Mouse (Mus musculus): ENCODE measurements around the gene Dlx5. TPM values are rescaled to one million over a fixed set of nuclear protein-coding genes. Genes with fewer than 3 reads are reported as not detected.

The Dlx5 gene
- polyA plus RNA-seq (2015; fragmentation: Nextera tagmentation; extraction: Ambion mirVana): 1.5 and 1.7 TPM in 2 replicates

DNA sequence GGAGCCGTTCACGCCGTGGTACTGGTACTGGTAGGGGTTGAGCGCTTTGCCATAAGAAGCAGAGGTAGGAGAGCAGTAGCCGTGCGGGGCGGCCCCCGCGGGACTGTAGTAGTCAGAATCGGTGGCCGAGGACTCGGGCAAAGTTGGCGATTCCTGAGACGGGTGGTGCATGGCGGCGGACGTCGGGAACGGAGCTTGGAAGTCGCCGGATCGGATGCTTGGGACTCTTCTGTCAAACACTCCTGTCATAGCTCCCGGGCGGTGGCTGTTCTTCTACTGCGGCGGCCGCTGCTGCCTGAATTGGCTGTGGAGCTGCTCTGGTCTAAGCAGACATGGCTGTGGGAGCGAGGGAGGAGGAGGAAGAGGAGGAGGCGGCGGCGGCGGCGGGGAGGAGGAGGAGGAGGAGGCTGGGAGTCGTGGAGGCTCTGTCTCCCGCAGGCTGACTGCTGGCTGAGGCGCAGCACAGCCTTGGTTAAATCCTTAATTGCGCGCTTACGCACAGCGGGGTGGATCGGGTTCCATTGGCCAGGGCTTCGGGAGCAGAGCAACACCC, at the start of gene Dlx5:
TSS of gene Dlx5 (minus strand) at position 448 of the 553 bp plus-strand sequence.
- no peaks in the 10 kb centered on the region for H3K9me3 ChIP-seq (ENCODE audit: control insufficient read depth, low read length)
- ATAC-seq: peak; percentile 52
- H3K27ac ChIP-seq (ENCODE audit: low read length): no peak within 1 kb of the TSS
- peaks cover 7% of the 10 kb centered on the region for H3K4me1 ChIP-seq (ENCODE audit: control insufficient read depth, insufficient read depth, low read length)
- H3K27me3 ChIP-seq (replicated peaks; ENCODE audit: control insufficient read depth, insufficient read depth, low read length): peaks cover 64% of the 10 kb centered on the region
- peak within 1 kb of the TSS; percentile 37 for H3K9ac ChIP-seq (ENCODE audit: low read depth, low read length)
- no peaks in the 10 kb centered on the region for H3K36me3 ChIP-seq (ENCODE audit: control insufficient read depth, insufficient read depth, low read length)
- under 1% methylated on average over 35 of the region's 42 CpGs for WGBS
- H3K4me3 ChIP-seq (ENCODE audit: low read length): peak within 1 kb of the TSS; percentile 48
- peak within 1 kb of the TSS; percentile 77 for H3K4me2 ChIP-seq (ENCODE audit: low read depth, low read length)

DNA sequence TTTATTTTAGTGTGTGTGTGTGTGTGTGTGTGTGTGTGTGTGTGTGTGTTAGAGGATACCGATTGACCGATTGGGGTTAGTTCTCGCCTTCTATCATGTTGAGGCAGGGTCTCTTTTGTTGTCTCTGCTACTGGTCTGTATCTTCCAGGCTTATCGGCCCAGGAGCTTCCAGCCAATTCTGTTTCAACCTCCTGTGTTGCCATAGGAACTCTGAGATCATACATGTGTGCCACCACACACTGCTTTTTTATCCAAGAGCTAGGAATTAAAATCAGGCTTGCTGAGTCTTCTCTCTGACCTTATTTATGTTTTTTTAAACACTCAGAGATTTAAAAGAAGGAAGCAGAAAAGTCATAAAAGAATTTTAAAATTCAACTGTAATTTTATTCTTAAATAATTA, 49.6 kb upstream of the Dlx5 start:
- Histone ChIP-seq H3K27me3 (replicated peaks; ENCODE audit: control insufficient read depth, insufficient read depth, low read length) (no peaks in the 10 kb centered on the region), H3K9ac (ENCODE audit: low read depth, low read length) (no peak overlapping the region), H3K36me3 (ENCODE audit: control insufficient read depth, insufficient read depth, low read length) (no peaks in the 10 kb centered on the region), H3K27ac (ENCODE audit: low read length) (no peak overlapping the region), H3K4me3 (ENCODE audit: low read length) (no peak overlapping the region), H3K4me1 (ENCODE audit: control insufficient read depth, insufficient read depth, low read length) (no peaks in the 10 kb centered on the region), H3K4me2 (ENCODE audit: low read depth, low read length) (no peak overlapping the region), H3K9me3 (ENCODE audit: control insufficient read depth, low read length) (no peaks in the 10 kb centered on the region)
- ATAC-seq: no peak
- 82% methylated on average over 4 of the region's 4 CpGs for WGBS

- H3K36me3 ChIP-seq (ENCODE audit: control insufficient read depth, insufficient read depth, low read length): no peaks in the 10 kb centered on the region
- no peak overlapping the region for H3K9ac ChIP-seq (ENCODE audit: low read depth, low read length)
- WGBS: 85% methylated on average over 4 of the region's 4 CpGs
Measured at GRCm38 (mm10) chr6:6930831-6931230, 48.9 kb upstream of the Dlx5 start.

DNA sequence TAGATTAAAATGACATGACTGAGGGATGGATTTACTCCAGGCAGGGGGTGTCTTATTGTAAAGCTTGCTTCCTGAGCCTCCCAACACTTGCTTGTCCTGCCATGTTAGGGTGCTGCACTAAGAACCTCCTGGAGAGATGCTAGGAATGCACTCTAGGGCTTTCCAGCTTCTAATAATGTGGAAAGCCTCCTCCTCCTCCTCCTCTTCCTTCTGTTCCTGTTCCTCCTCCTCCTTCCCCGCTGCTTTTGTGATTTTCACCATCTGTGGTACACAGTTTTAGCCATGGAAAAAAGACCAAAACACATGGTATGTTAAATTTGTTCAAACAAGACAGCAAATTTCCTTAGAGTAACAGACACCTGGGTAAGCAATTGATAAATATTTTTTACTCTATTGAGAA, 43.4 kb upstream of the Dlx5 start:
- no peaks in the 10 kb centered on the region for H3K27me3 ChIP-seq (replicated peaks; ENCODE audit: control insufficient read depth, insufficient read depth, low read length)
- H3K4me2 ChIP-seq (ENCODE audit: low read depth, low read length): no peak overlapping the region
- no peak overlapping the region for H3K27ac ChIP-seq (ENCODE audit: low read length)
- WGBS: 62% methylated on average over 1 of the region's 1 CpGs
- H3K36me3 ChIP-seq (ENCODE audit: control insufficient read depth, insufficient read depth, low read length): no peaks in the 10 kb centered on the region
- ATAC-seq: no peak
- no peak overlapping the region for H3K9ac ChIP-seq (ENCODE audit: low read depth, low read length)
- H3K9me3 ChIP-seq (ENCODE audit: control insufficient read depth, low read length): no peaks in the 10 kb centered on the region
- H3K4me1 ChIP-seq (ENCODE audit: control insufficient read depth, insufficient read depth, low read length): no peaks in the 10 kb centered on the region
- no peak overlapping the region for H3K4me3 ChIP-seq (ENCODE audit: low read length)

More at GRCm38 (mm10) chr6:6930831-6931230, 48.9 kb upstream of the Dlx5 start:
- Histone ChIP-seq H3K4me3 (ENCODE audit: low read length) (no peak overlapping the region), H3K27me3 (replicated peaks; ENCODE audit: control insufficient read depth, insufficient read depth, low read length) (no peaks in the 10 kb centered on the region), H3K9me3 (ENCODE audit: control insufficient read depth, low read length) (no peaks in the 10 kb centered on the region), H3K27ac (ENCODE audit: low read length) (no peak overlapping the region), H3K4me1 (ENCODE audit: control insufficient read depth, insufficient read depth, low read length) (no peaks in the 10 kb centered on the region), H3K4me2 (ENCODE audit: low read depth, low read length) (no peak overlapping the region)
- ATAC-seq: no peak

- Histone ChIP-seq H3K27ac (ENCODE audit: low read length) (no peak overlapping the region), H3K4me1 (ENCODE audit: control insufficient read depth, insufficient read depth, low read length) (no peaks in the 10 kb centered on the region), H3K27me3 (replicated peaks; ENCODE audit: control insufficient read depth, insufficient read depth, low read length) (no peaks in the 10 kb centered on the region), H3K9ac (ENCODE audit: low read depth, low read length) (no peak overlapping the region), H3K4me2 (ENCODE audit: low read depth, low read length) (no peak overlapping the region), H3K4me3 (ENCODE audit: low read length) (no peak overlapping the region), H3K9me3 (ENCODE audit: control insufficient read depth, low read length) (no peaks in the 10 kb centered on the region), H3K36me3 (ENCODE audit: control insufficient read depth, insufficient read depth, low read length) (no peaks in the 10 kb centered on the region)
- 86% methylated on average over 4 of the region's 4 CpGs for WGBS
- no peak for ATAC-seq
Measured at GRCm38 (mm10) chr6:6917334-6917733, 35.4 kb upstream of the Dlx5 start.

- Histone ChIP-seq H3K9me3 (ENCODE audit: control insufficient read depth, low read length) (no peaks in the 10 kb centered on the region), H3K4me3 (ENCODE audit: low read length) (no peak overlapping the region), H3K36me3 (ENCODE audit: control insufficient read depth, insufficient read depth, low read length) (no peaks in the 10 kb centered on the region), H3K27me3 (replicated peaks; ENCODE audit: control insufficient read depth, insufficient read depth, low read length) (no peaks in the 10 kb centered on the region), H3K4me1 (ENCODE audit: control insufficient read depth, insufficient read depth, low read length) (no peaks in the 10 kb centered on the region), H3K9ac (ENCODE audit: low read depth, low read length) (no peak overlapping the region), H3K27ac (ENCODE audit: low read length) (no peak overlapping the region), H3K4me2 (ENCODE audit: low read depth, low read length) (no peak overlapping the region)
- ATAC-seq: no peak
- WGBS: 60% methylated on average over 9 of the region's 9 CpGs
Measured at GRCm38 (mm10) chr6:6915526-6915915, 33.6 kb upstream of the Dlx5 start.

DNA sequence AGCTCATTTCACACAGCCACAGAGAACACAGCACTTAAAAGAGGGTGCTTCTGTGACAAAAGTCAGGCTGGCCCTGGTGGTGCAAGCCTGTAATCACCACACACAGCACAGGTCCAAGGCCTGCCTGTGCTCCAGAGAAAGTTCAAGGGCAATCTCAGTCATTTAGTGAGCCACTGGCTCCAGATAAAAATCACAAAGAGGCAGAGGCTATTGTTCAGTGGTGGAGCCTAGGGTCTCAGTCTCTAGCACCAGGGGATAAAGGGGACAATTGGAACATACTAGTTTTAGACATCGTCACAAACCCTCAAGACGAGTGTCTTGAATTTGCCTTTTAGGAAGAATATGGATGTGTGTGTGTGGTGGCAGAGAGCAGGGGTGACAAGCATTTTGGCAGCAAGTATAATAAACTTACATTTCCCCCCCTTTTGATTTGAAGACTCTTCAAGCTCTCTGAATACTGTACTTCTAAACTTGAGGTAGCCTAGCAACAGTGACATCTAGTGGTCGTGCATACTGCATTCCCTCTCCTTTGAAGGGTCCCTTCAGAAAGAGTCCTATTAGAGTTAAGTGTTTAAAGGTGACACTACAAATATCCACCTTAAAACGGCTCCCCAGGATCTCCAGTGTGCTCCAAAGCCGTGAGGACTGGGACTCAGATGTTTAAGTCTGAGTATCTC, 33.1 kb upstream of the Dlx5 start:
- WGBS: 41% methylated on average over 5 of the region's 5 CpGs
- no peaks in the 10 kb centered on the region for H3K36me3 ChIP-seq (ENCODE audit: control insufficient read depth, insufficient read depth, low read length)
- no peaks in the 10 kb centered on the region for H3K9me3 ChIP-seq (ENCODE audit: control insufficient read depth, low read length)
- no peak overlapping the region for H3K9ac ChIP-seq (ENCODE audit: low read depth, low read length)
- ATAC-seq: peak; percentile 63; the same call in 1 of the 2 replicates
- H3K4me1 ChIP-seq (ENCODE audit: control insufficient read depth, insufficient read depth, low read length): no peaks in the 10 kb centered on the region
- no peak overlapping the region for H3K27ac ChIP-seq (ENCODE audit: low read length)
- H3K4me3 ChIP-seq (ENCODE audit: low read length): no peak overlapping the region
- H3K27me3 ChIP-seq (replicated peaks; ENCODE audit: control insufficient read depth, insufficient read depth, low read length): no peaks in the 10 kb centered on the region
- no peak overlapping the region for H3K4me2 ChIP-seq (ENCODE audit: low read depth, low read length)

- WGBS: 57% methylated on average over 1 of the region's 1 CpGs
Measured at GRCm38 (mm10) chr6:6914304-6914703, 32.4 kb upstream of the Dlx5 start.

GRCm38 (mm10) chr6:6909586-6909985, 27.7 kb upstream of the Dlx5 start:
- Histone ChIP-seq H3K9ac (ENCODE audit: low read depth, low read length) (no peak overlapping the region), H3K9me3 (ENCODE audit: control insufficient read depth, low read length) (no peaks in the 10 kb centered on the region), H3K4me2 (ENCODE audit: low read depth, low read length) (no peak overlapping the region), H3K4me3 (ENCODE audit: low read length) (no peak overlapping the region), H3K4me1 (ENCODE audit: control insufficient read depth, insufficient read depth, low read length) (no peaks in the 10 kb centered on the region), H3K36me3 (ENCODE audit: control insufficient read depth, insufficient read depth, low read length) (no peaks in the 10 kb centered on the region), H3K27me3 (replicated peaks; ENCODE audit: control insufficient read depth, insufficient read depth, low read length) (no peaks in the 10 kb centered on the region), H3K27ac (ENCODE audit: low read length) (no peak overlapping the region)
- no peak for ATAC-seq
- WGBS: 54% methylated on average over 8 of the region's 8 CpGs

More at GRCm38 (mm10) chr6:6914304-6914703, 32.4 kb upstream of the Dlx5 start:
- no peak overlapping the region for H3K9ac ChIP-seq (ENCODE audit: low read depth, low read length)
- ATAC-seq: no peak
- no peak overlapping the region for H3K4me3 ChIP-seq (ENCODE audit: low read length)
- H3K4me1 ChIP-seq (ENCODE audit: control insufficient read depth, insufficient read depth, low read length): no peaks in the 10 kb centered on the region
- no peaks in the 10 kb centered on the region for H3K36me3 ChIP-seq (ENCODE audit: control insufficient read depth, insufficient read depth, low read length)
- no peak overlapping the region for H3K4me2 ChIP-seq (ENCODE audit: low read depth, low read length)
- H3K9me3 ChIP-seq (ENCODE audit: control insufficient read depth, low read length): no peaks in the 10 kb centered on the region
- no peaks in the 10 kb centered on the region for H3K27me3 ChIP-seq (replicated peaks; ENCODE audit: control insufficient read depth, insufficient read depth, low read length)
- H3K27ac ChIP-seq (ENCODE audit: low read length): no peak overlapping the region
